Mouse (Mus musculus) G1E (cell line): ENCODE results near the gene Gm45618. TPM values are rescaled to one million over a fixed set of nuclear protein-coding genes. Genes with fewer than 3 reads are reported as not detected.

Source experiments
- ATAC-seq: 2 replicates; pipeline ENCODE4 v1.8.0; 2016; ENCODE audit warnings: mild to moderate bottlenecking; ENCODE audit not compliant: insufficient number of reproducible peaks, poor library complexity, low FRiP score, severe bottlenecking; ENCODE audit errors: extremely low read depth
- DNase-seq: peaks from one replicate; pipeline ENCODE4 v3.0.0; 2012; ENCODE audit warnings: low spot score
- H3K27me3 ChIP-seq: 2 replicates; pipeline ENCODE4 v1.6.1; 2012; ENCODE audit warnings: mild to moderate bottlenecking, low read length, inconsistent platforms; ENCODE audit not compliant: insufficient read depth
- H3K36me3 ChIP-seq: replicated peaks from 2 replicates; pipeline ENCODE3; 2012; ENCODE audit warnings: mild to moderate bottlenecking, inconsistent platforms
- H3K4me1 ChIP-seq: 2 replicates; pipeline ENCODE4 v1.6.1; 2012; ENCODE audit warnings: low read depth, low read length, inconsistent platforms, mixed read lengths; ENCODE audit not compliant: insufficient read depth
- H3K4me3 ChIP-seq: 2 replicates; pipeline ENCODE4 v1.5.1; 2012; ENCODE audit warnings: low read depth, mild to moderate bottlenecking, inconsistent platforms, low read length, moderate library complexity, mixed read lengths
- H3K9me3 ChIP-seq: replicated peaks from 2 replicates; pipeline ENCODE4 v1.6.1; 2012; ENCODE audit warnings: inconsistent platforms
- CTCF ChIP-seq: IDR thresholded peaks from 2 replicates; pipeline ENCODE4 v1.5.1; 2012; ENCODE audit warnings: low read depth, low read length, inconsistent platforms, mixed read lengths
- GATA1 ChIP-seq: IDR thresholded peaks from 2 replicates; pipeline ENCODE4 v1.6.1; 2012; ENCODE audit warnings: borderline replicate concordance, low read length, inconsistent platforms, mixed read lengths
- GATA2 ChIP-seq: IDR thresholded peaks from 2 replicates; pipeline ENCODE4 v1.6.1; 2012; ENCODE audit warnings: low read depth, low read length, inconsistent platforms, borderline replicate concordance
- POLR2AphosphoS5 ChIP-seq: IDR thresholded peaks from 2 replicates; pipeline ENCODE4 v1.6.1; 2012; ENCODE audit warnings: low read depth, low read length, inconsistent platforms; ENCODE audit not compliant: insufficient replicate concordance
- TAL1 ChIP-seq: conservative IDR thresholded peaks from 2 replicates; pipeline ENCODE4 v1.6.1; 2012; ENCODE audit warnings: low read depth, low read length, inconsistent platforms, mixed read lengths
- polyA plus RNA-seq: library from polyadenylated mRNA; stranded (reverse); fragments of >175 nt; gene quantifications from 2 replicates; pipeline ENCODE4 v1.2.3, GENCODE M21; 2012
- total RNA-seq, 2 experiments: library from RNA; stranded (forward) in 1 of 2; stranded (reverse) in 1 of 2; fragments of 200-1000 nt in 1 of 2; fragments of >200 nt in 1 of 2; fragmentation: Nextera tagmentation in 1 of 2; gene quantifications; 2 replicates each; pipeline ENCODE4 v1.2.3; 2014 to 2017

The Gm45618 gene
- total and polyA plus RNA-seq, 3 experiments, result not detected

GRCm38 (mm10) chr7:142083588-142084317 lies 36.8 kb downstream of the Gm45618 start:
- peaks cover 30% of the 10 kb centered on the region for H3K27me3 ChIP-seq
- no peak for TF ChIP-seq TAL1
- TF ChIP-seq GATA1, result no peak
- no peak for TF ChIP-seq POLR2AphosphoS5
- TF ChIP-seq GATA2, result no peak
- TF ChIP-seq CTCF, result no peak
- H3K36me3 ChIP-seq, result no peaks in the 10 kb centered on the region
- H3K9me3 ChIP-seq, result no peaks in the 10 kb centered on the region
- no peak overlapping the region for H3K4me3 ChIP-seq
- H3K4me1 ChIP-seq, result peaks cover 8% of the 10 kb centered on the region; the same call in 1 of the 2 replicates
- DNase-seq (no peak), ATAC-seq (no peak)

- Histone ChIP-seq H3K4me1 (peaks cover 5% of the 10 kb centered on the region; the same call in 1 of the 2 replicates), H3K4me3 (no peak overlapping the region), H3K36me3 (no peaks in the 10 kb centered on the region), H3K9me3 (no peaks in the 10 kb centered on the region), H3K27me3 (peaks cover 34% of the 10 kb centered on the region)
- DNase-seq, result no peak
- TF ChIP-seq POLR2AphosphoS5, result no peak
- no peak for TF ChIP-seq GATA1
- TF ChIP-seq GATA2, result no peak
- TF ChIP-seq TAL1, result no peak
- TF ChIP-seq CTCF, result no peak
- no peak for ATAC-seq
These were observed 37.9 kb downstream of the Gm45618 start for GRCm38 (mm10) chr7:142082607-142083006.

GRCm38 (mm10) chr7:142082179-142082578 lies 38.4 kb downstream of the Gm45618 start:
- no peak for TF ChIP-seq POLR2AphosphoS5
- TF ChIP-seq GATA1, result no peak
- no peak for TF ChIP-seq GATA2
- no peak for TF ChIP-seq CTCF
- TF ChIP-seq TAL1, result no peak
- H3K4me3 ChIP-seq, result no peak overlapping the region
- no peaks in the 10 kb centered on the region for H3K36me3 ChIP-seq
- no peak for ATAC-seq
- H3K4me1 ChIP-seq, result peaks cover 5% of the 10 kb centered on the region; the same call in 1 of the 2 replicates
- peaks cover 35% of the 10 kb centered on the region for H3K27me3 ChIP-seq
- no peaks in the 10 kb centered on the region for H3K9me3 ChIP-seq
- no peak for DNase-seq

GRCm38 (mm10) chr7:142081736-142082135 lies 38.8 kb downstream of the Gm45618 start:
- DNase-seq, result no peak
- no peak overlapping the region for H3K4me3 ChIP-seq
- no peak for TF ChIP-seq GATA2
- TF ChIP-seq POLR2AphosphoS5, result no peak
- TF ChIP-seq GATA1, result no peak
- TF ChIP-seq TAL1, result no peak
- TF ChIP-seq CTCF, result no peak
- peaks cover 39% of the 10 kb centered on the region for H3K27me3 ChIP-seq
- no peaks in the 10 kb centered on the region for H3K36me3 ChIP-seq
- no peaks in the 10 kb centered on the region for H3K9me3 ChIP-seq
- H3K4me1 ChIP-seq, result peaks cover 4% of the 10 kb centered on the region; the same call in 1 of the 2 replicates
- ATAC-seq, result no peak

GRCm38 (mm10) chr7:142080876-142081275 lies 39.7 kb downstream of the Gm45618 start:
- no peak overlapping the region for H3K4me3 ChIP-seq
- H3K27me3 ChIP-seq, result peaks cover 43% of the 10 kb centered on the region
- TF ChIP-seq GATA2, result no peak
- no peaks in the 10 kb centered on the region for H3K36me3 ChIP-seq
- DNase-seq, result no peak
- H3K4me1 ChIP-seq, result no peaks in the 10 kb centered on the region
- no peak for ATAC-seq
- no peaks in the 10 kb centered on the region for H3K9me3 ChIP-seq

GRCm38 (mm10) chr7:142079365-142079764 lies 41.2 kb downstream of the Gm45618 start:
- Histone ChIP-seq H3K9me3 (no peaks in the 10 kb centered on the region), H3K27me3 (peaks cover 46% of the 10 kb centered on the region), H3K4me3 (no peak overlapping the region), H3K4me1 (no peaks in the 10 kb centered on the region), H3K36me3 (no peaks in the 10 kb centered on the region)
- no peak for ATAC-seq
- TF ChIP-seq GATA2, result no peak
- no peak for TF ChIP-seq GATA1
- no peak for TF ChIP-seq TAL1
- no peak for TF ChIP-seq CTCF
- no peak for TF ChIP-seq POLR2AphosphoS5
- no peak for DNase-seq
